Mouse (Mus musculus): ENCODE measurements around the gene Rcor1.

DNA sequence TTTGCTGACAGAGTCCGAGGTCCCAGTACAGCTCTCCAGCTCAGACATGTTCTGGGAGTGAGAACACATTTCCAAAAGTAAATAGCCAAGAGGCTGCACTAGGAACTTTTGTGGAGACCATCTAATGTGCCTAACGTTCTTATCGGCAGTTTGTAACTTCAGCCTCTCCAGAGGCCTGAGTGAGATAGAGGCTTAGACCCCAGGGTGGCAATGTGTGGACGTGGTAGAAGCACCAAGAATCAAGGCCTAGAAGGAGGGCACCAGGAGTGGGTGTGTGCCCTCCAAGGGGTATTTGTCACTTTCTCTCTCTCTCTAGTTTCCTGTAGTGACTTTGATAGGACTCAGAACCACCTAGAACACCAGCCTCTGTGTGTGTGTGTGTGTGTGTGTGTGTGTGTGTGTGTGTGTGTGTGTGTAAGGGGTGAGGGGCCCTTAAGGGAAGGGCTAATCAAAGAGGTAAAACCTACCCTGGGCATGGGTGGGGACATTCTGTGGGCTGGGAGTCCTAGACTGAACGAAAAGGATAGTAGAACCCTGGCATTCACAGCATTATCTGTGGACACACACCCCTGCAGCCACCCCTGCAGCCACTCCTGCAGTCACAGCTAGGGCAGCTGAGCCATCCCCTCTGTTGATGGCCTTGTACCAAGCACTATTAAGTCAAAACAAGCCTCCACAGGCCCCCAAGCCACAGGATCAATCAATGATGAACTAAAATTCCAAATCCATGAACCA, 112.4 kb downstream of the Rcor1 start:
- TF ChIP-seq CTCF (IDR thresholded peaks at IDR 0.05; ENCODE audit: insufficient read depth, low read length), result no peak
- no peak for TF ChIP-seq POLR2A (IDR thresholded peaks at IDR 0.05; ENCODE audit: borderline replicate concordance, extremely low read depth, low read depth, low read length)
